Mouse (Mus musculus) forebrain, postnatal 0 days (tissue): ENCODE data around the gene Tubd1. TPM values are rescaled to one million over a fixed set of nuclear protein-coding genes. Genes with fewer than 3 reads are reported as not detected.

Experiments
- ATAC-seq: fragments of 200-750 bp; cut with Nextera tagmentation; 2 replicates; pipeline ENCODE4 v1.8.0; 2017; ENCODE audit warnings: mild to moderate bottlenecking, moderate library complexity
- DNase-seq: peaks from one replicate; pipeline ENCODE4 v3.0.0-alpha.2; 2015
- H3K27ac ChIP-seq: fragments of 300-500 bp; sonication (generic); 2 replicates; pipeline ENCODE4 v1.5.1; 2014; ENCODE audit warnings: low read depth, mild to moderate bottlenecking, antibody characterized with exemption, low read length, moderate library complexity, mixed read lengths
- H3K27me3 ChIP-seq: fragments of 300-500 bp; sonication (generic); 2 replicates; pipeline ENCODE4 v1.6.1; 2014; ENCODE audit warnings: mild to moderate bottlenecking, low read length, mixed read lengths; ENCODE audit not compliant: insufficient read depth
- H3K36me3 ChIP-seq: fragments of 300-500 bp; sonication (generic); 2 replicates; pipeline ENCODE4 v1.6.1; 2014; ENCODE audit warnings: mild to moderate bottlenecking, moderate library complexity; ENCODE audit not compliant: insufficient read depth
- H3K4me1 ChIP-seq: fragments of 300-500 bp; sonication (generic); 2 replicates; pipeline ENCODE4 v1.6.1; 2014; ENCODE audit warnings: antibody characterized with exemption; ENCODE audit not compliant: insufficient read depth
- H3K4me2 ChIP-seq: fragments of 300-500 bp; sonication (generic); 2 replicates; pipeline ENCODE4 v1.6.1; 2014; ENCODE audit warnings: low read depth, mild to moderate bottlenecking, moderate library complexity
- H3K4me3 ChIP-seq: fragments of 300-500 bp; sonication (generic); 2 replicates; pipeline ENCODE4 v1.5.1; 2014; ENCODE audit warnings: low read depth, low read length, mixed read lengths
- H3K9ac ChIP-seq: fragments of 300-500 bp; sonication (generic); 2 replicates; pipeline ENCODE4 v1.6.1; 2014; ENCODE audit warnings: mild to moderate bottlenecking
- H3K9me3 ChIP-seq: fragments of 300-500 bp; sonication (generic); 2 replicates; pipeline ENCODE4 v1.6.1; 2016; ENCODE audit warnings: low read length
- CTCF ChIP-seq: sonication (generic); IDR thresholded peaks from 2 replicates; pipeline ENCODE4 v1.5.1; 2016; ENCODE audit warnings: antibody characterized with exemption, control low read depth, low read depth
- WGBS: fragments of 180-500 bp; shearing (Covaris S2); extraction: QIAGEN DNeasy Blood & Tissue Kit; methylation state at CpG from one replicate; pipeline ENCODE4 v1.1.7; 2014; 5-methylcytosine and 5-hydroxymethylcytosine counted together
- microRNA counts: library from miRNA; unstranded; fragments of <30 nt; microRNA quantifications from one replicate; lab custom pipeline; 2015
- microRNA-seq, 2 experiments: library from miRNA; unstranded; fragments of <30 nt; microRNA quantifications; one replicate each; pipeline ENCODE4; 2016
- polyA plus RNA-seq: library from polyadenylated mRNA; unstranded; fragments of >200 nt; fragmentation: Nextera tagmentation; extraction: Ambion mirVana; gene quantifications from 2 replicates; pipeline ENCODE4 v1.2.1, GENCODE M21; 2015
- total RNA-seq: library from RNA; depleted of rRNA; stranded (reverse); fragments of >200 nt; gene quantifications from 2 replicates; pipeline ENCODE4 v1.2.3, GENCODE M21; 2014; rRNA removed

The Tubd1 gene
- total and polyA plus RNA-seq, 2 experiments from 2014 or later: 3.1 to 8.0 TPM

DNA sequence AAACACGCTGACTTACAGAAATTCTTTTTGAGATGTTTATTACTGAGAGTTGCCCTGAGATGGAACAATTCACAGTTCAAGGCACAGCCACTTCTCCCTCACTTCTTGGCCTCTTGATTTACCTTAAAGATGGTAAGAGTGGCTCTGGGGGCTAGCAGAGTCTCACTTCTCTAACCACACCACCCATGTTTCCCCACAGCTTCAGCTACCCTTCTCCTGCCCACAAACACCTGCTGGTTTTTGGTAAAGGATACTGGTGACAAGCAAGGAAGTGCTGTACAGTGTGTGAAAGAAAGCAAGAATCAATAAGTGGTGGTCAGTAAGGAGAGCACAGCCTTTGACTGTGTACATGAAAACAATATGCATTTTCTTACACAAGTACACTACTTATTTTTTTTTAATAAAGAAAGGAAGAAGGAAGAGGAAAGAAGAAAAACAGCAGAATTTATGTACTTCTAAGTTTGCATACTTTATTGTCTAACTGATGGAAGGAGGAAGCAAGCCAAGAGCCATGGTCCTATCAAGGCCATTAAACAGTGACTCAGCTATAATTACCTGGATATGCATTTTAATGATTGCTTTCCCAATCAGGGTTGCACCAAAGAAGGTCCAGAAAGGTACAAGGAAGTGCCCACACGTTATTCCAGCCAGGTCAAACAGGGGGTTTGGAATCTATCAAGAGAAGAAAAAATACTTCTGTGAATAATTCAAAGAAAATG, 62.0 kb downstream of the Tubd1 start:
- ATAC-seq: no peak
- DNase-seq: no peak
- H3K36me3 ChIP-seq: peaks cover 11% of the 10 kb centered on the region
- WGBS: 89% methylated on average over 2 of the region's 2 CpGs
- H3K9me3 ChIP-seq: no peaks in the 10 kb centered on the region
- H3K27me3 ChIP-seq: no peaks in the 10 kb centered on the region
- H3K4me1 ChIP-seq: no peaks in the 10 kb centered on the region
- no peak overlapping the region for H3K4me2 ChIP-seq
- H3K27ac ChIP-seq: no peak overlapping the region
- H3K9ac ChIP-seq: no peak overlapping the region
- no peak overlapping the region for H3K4me3 ChIP-seq
- no peak for TF ChIP-seq CTCF

DNA sequence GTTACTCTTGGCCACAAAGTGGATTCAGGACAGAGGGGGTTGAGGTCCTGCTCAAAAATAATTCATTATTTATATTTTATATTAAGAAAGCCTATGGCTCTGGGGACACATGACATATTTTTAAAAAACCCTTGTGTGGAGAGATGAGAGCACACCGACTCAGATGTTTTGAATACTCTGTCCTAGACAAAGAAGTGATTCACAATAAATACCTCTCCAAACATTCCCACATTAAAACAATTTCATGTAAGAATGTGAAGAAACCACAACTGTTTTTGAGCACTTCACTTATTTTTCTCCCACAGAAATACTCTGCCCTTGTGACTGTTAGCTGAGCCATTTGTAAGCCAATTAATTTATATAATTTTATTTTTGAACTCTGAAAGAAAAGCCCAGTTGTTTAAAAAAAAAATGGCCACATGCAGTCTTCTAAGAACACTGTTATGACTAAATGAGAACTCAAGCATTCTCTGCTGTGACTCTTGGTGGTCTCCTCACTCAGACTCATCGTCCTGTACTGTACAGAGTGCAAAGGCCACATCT, 63.1 kb downstream of the Tubd1 start:
- Histone ChIP-seq H3K27me3 (no peaks in the 10 kb centered on the region), H3K9me3 (no peaks in the 10 kb centered on the region), H3K4me2 (no peak overlapping the region), H3K27ac (no peak overlapping the region), H3K4me3 (no peak overlapping the region), H3K9ac (no peak overlapping the region), H3K36me3 (peaks cover 11% of the 10 kb centered on the region), H3K4me1 (no peaks in the 10 kb centered on the region)
- no peak for DNase-seq
- 87% methylated on average over 2 of the region's 2 CpGs for WGBS
- no peak for ATAC-seq
- no peak for TF ChIP-seq CTCF

DNA sequence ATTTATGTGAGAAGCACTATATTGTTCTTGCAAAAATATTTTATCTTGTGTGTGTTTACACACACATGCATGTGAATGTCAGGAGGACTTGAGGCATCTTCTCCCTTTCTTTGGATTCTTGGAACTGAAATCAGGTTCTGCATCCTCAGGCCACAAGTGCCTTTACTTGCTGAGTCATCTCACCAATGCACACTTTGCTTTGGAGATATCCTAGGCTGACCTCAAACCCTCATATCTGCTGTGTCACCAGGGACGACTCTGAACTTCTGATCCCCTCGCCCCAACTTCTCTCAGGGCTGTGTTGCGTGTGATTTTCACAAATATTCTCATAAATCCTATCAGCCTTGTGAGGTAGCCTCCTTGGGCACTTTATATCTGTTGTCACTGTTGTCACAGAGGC, 65.4 kb downstream of the Tubd1 start:
- ATAC-seq (no peak), DNase-seq (no peak)
- H3K27me3 ChIP-seq: no peaks in the 10 kb centered on the region
- no peak overlapping the region for H3K27ac ChIP-seq
- H3K9me3 ChIP-seq: no peaks in the 10 kb centered on the region
- no peak overlapping the region for H3K4me3 ChIP-seq
- peaks cover 11% of the 10 kb centered on the region for H3K36me3 ChIP-seq
- H3K9ac ChIP-seq: no peak overlapping the region
- H3K4me1 ChIP-seq: no peaks in the 10 kb centered on the region
- no peak overlapping the region for H3K4me2 ChIP-seq
- TF ChIP-seq CTCF: no peak
- WGBS: 96% methylated on average over 3 of the region's 3 CpGs

DNA sequence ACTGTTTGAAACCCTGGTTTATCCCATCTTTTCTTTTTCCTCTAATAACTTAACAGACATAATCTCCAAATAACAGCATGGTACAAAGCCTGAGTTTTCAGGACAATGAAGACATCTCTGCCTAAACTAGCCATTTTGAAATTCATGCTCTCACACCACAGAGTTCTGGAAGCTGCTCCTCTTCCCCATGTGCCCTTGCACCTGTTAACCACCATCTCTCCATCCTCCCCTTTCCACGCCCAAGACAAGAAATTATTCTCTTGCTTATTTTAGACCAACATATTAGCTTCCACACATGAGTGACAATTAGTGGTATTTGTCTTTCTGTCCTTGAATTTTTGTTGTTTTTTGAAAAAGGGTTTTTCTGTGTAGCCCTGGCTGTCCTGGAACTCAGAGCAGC, 67.2 kb downstream of the Tubd1 start:
- H3K27me3 ChIP-seq: no peaks in the 10 kb centered on the region
- ATAC-seq (no peak), DNase-seq (no peak)
- H3K4me3 ChIP-seq: no peak overlapping the region
- no peak overlapping the region for H3K27ac ChIP-seq
- H3K4me1 ChIP-seq: no peaks in the 10 kb centered on the region
- no peak overlapping the region for H3K4me2 ChIP-seq
- no peak overlapping the region for H3K9ac ChIP-seq
- no peak for TF ChIP-seq CTCF
- WGBS: 89% methylated on average over 1 of the region's 1 CpGs
- H3K36me3 ChIP-seq: peaks cover 8% of the 10 kb centered on the region
- H3K9me3 ChIP-seq: no peaks in the 10 kb centered on the region

DNA sequence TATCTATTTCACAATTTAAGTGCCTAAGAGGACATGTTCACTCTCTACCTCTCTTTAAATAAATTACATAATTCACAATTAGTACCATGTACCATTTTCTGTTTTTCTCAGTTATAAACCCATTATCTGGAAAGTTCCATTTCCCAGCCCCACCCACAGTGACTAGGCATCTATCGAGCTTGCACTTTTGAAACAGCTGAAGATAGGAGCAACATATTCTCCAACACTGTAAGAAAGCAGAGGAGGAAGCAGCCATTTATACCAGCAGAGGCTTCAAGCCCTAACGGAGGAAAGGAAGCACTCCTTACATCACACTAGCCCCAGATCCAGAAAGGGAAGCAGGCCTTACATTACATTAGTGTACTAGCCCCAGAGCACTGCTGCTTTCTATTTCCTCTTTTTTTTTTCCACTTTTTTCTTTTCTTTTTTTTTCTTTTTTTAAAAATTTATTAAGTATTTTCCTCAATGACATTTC, 69.3 kb downstream of the Tubd1 start:
- Histone ChIP-seq H3K9ac (no peak overlapping the region), H3K36me3 (peaks cover 8% of the 10 kb centered on the region), H3K4me3 (no peak overlapping the region), H3K4me2 (no peak overlapping the region), H3K4me1 (no peaks in the 10 kb centered on the region), H3K27ac (no peak overlapping the region), H3K27me3 (no peaks in the 10 kb centered on the region), H3K9me3 (no peaks in the 10 kb centered on the region)
- DNase-seq (no peak), ATAC-seq (no peak)
- 73% methylated on average over 2 of the region's 2 CpGs for WGBS
- TF ChIP-seq CTCF: no peak

DNA sequence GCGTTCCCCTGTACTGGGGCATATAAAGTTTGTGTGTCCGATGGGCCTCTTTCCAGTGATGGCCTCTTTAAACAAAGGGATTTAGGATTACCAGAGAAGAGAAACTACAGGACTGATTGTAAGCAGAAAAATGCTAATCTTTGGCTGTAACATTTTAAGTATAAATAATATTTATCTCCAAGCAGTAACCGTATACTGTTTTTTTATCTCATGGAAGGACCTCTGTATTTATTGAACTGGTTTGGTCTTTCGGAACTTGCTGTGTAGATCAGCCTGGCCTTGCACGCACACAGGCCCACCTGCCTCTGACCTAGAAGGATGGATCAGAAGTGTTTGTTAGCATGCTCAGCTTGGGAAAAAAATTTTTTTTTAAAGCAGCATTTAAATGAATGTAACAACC, 69.8 kb downstream of the Tubd1 start:
- Histone ChIP-seq H3K9me3 (no peaks in the 10 kb centered on the region), H3K27ac (no peak overlapping the region), H3K4me1 (no peaks in the 10 kb centered on the region), H3K9ac (no peak overlapping the region), H3K27me3 (no peaks in the 10 kb centered on the region), H3K4me3 (no peak overlapping the region), H3K4me2 (no peak overlapping the region), H3K36me3 (peaks cover 8% of the 10 kb centered on the region)
- no peak for TF ChIP-seq CTCF
- ATAC-seq: no peak
- DNase-seq: no peak
- WGBS: 79% methylated on average over 5 of the region's 5 CpGs

MicroRNAs within 50 kb of the gene (microRNA counts, 519-probe panel; counts per million panel counts)
- 5,561 counts per million, percentile 76 among the panel's probes with 10 or more counts for microRNA mmu-miR-21 (lab: Ali Mortazavi, UCI)

Small RNA genes within 50 kb of the gene (microRNA-seq; reads per million reads assigned to microRNA genes)
- gene Mir21a: 4,112 to 4,708 reads per million in 2 experiments

Other genes with a start within 250 kb of the Tubd1 start
- 54.0 and 57.0 TPM in 2 replicates for gene Med13, start 187.4 kb upstream of the Tubd1 start, total RNA-seq
- gene Med13, start 187.4 kb upstream of the Tubd1 start, polyA plus RNA-seq: 3.8 and 5.5 TPM in 2 replicates
- 10.2 and 10.7 TPM in 2 replicates for gene Rnft1, start 60.3 kb upstream of the Tubd1 start, total RNA-seq
- 11.4 and 15.0 TPM in 2 replicates for gene Rnft1, start 60.3 kb upstream of the Tubd1 start, polyA plus RNA-seq
- gene Rps6kb1, start 186 bp upstream of the Tubd1 start, total RNA-seq: 34.2 and 51.8 TPM in 2 replicates
- gene Rps6kb1, start 186 bp upstream of the Tubd1 start, polyA plus RNA-seq: 56.3 and 69.2 TPM in 2 replicates
- gene Vmp1, start 138.8 kb downstream of the Tubd1 start, total RNA-seq: 59.5 and 66.7 TPM in 2 replicates
- 130 and 131 TPM in 2 replicates for gene Vmp1, start 138.8 kb downstream of the Tubd1 start, polyA plus RNA-seq
- 19.4 and 23.8 TPM in 2 replicates for gene Ptrh2, start 139.0 kb downstream of the Tubd1 start, total RNA-seq
- 27.3 and 29.0 TPM in 2 replicates for gene Ptrh2, start 139.0 kb downstream of the Tubd1 start, polyA plus RNA-seq
- gene Cltc, start 212.6 kb downstream of the Tubd1 start, total RNA-seq: 302 and 383 TPM in 2 replicates
- gene Cltc, start 212.6 kb downstream of the Tubd1 start, polyA plus RNA-seq: 82.7 and 122 TPM in 2 replicates